Mouse (Mus musculus) intestine, embryonic 16.5 days (tissue): ENCODE results near the gene Sirt4. TPM values are rescaled to one million over a fixed set of nuclear protein-coding genes. Genes with fewer than 3 reads are reported as not detected.

Source experiments
- ATAC-seq: fragments of 200-750 bp; cut with Nextera tagmentation; 2 replicates; pipeline ENCODE4 v1.8.0; 2017; ENCODE audit warnings: moderate TSS enrichment, moderate library complexity
- H3K27ac ChIP-seq: fragments of 300-500 bp; sonication (generic); 2 replicates; pipeline ENCODE4 v1.5.1; 2014; ENCODE audit warnings: mild to moderate bottlenecking, low read length
- H3K27me3 ChIP-seq: fragments of 300-500 bp; sonication (generic); replicated peaks from 2 replicates; pipeline ENCODE4 v1.6.1; 2014; ENCODE audit warnings: low read length, control low read depth, mixed read lengths; ENCODE audit not compliant: control insufficient read depth, insufficient read depth
- H3K36me3 ChIP-seq: fragments of 300-500 bp; sonication (generic); 2 replicates; pipeline ENCODE4 v1.6.1; 2014; ENCODE audit warnings: low read length, control low read depth; ENCODE audit not compliant: control insufficient read depth, insufficient read depth
- H3K4me1 ChIP-seq: fragments of 300-500 bp; sonication (generic); 2 replicates; pipeline ENCODE4 v1.6.1; 2014; ENCODE audit warnings: low read length, control low read depth, mixed read lengths; ENCODE audit not compliant: control insufficient read depth, insufficient read depth
- H3K4me2 ChIP-seq: fragments of 300-500 bp; sonication (generic); 2 replicates; pipeline ENCODE4 v1.6.1; 2014; ENCODE audit warnings: low read depth, low read length, control low read depth
- H3K4me3 ChIP-seq: fragments of 300-500 bp; sonication (generic); 2 replicates; pipeline ENCODE4 v1.5.1; 2014; ENCODE audit warnings: mild to moderate bottlenecking, low read length
- H3K9ac ChIP-seq: fragments of 300-500 bp; sonication (generic); 2 replicates; pipeline ENCODE4 v1.6.1; 2014; ENCODE audit warnings: low read depth, low read length
- H3K9me3 ChIP-seq: fragments of 300-500 bp; sonication (generic); 2 replicates; pipeline ENCODE4 v1.6.1; 2016; ENCODE audit warnings: low read length, control low read depth; ENCODE audit not compliant: control insufficient read depth
- WGBS: fragments of 180-500 bp; shearing (Covaris S2); extraction: QIAGEN DNeasy Blood & Tissue Kit; methylation state at CpG from one replicate; pipeline ENCODE4 v1.1.7; 2014; 5-methylcytosine and 5-hydroxymethylcytosine counted together
- polyA plus RNA-seq: library from polyadenylated mRNA; unstranded; fragments of >200 nt; fragmentation: Nextera tagmentation; extraction: Ambion mirVana; gene quantifications from 2 replicates; pipeline ENCODE4 v1.2.1, GENCODE M21; 2015

The Sirt4 gene
- polyA plus RNA-seq, 1 experiment from 2014 or later, result 23.1 TPM

GRCm38 (mm10) chr5:115516908-115517307 lies 32.4 kb upstream of the Sirt4 start:
- Histone ChIP-seq H3K27ac (peak overlapping the region; percentile 27; the same call in 1 of the 2 replicates), H3K36me3 (no peaks in the 10 kb centered on the region), H3K9me3 (no peaks in the 10 kb centered on the region), H3K4me2 (no peak overlapping the region), H3K4me3 (no peak overlapping the region), H3K27me3 (no peaks in the 10 kb centered on the region), H3K9ac (no peak overlapping the region), H3K4me1 (peaks cover 52% of the 10 kb centered on the region)
- no peak for ATAC-seq
- 89% methylated on average over 7 of the region's 7 CpGs for WGBS

GRCm38 (mm10) chr5:115516081-115516907 lies 31.8 kb upstream of the Sirt4 start:
- H3K4me3 ChIP-seq, result no peak overlapping the region
- no peak overlapping the region; the same call in 1 of the 2 replicates for H3K9ac ChIP-seq
- no peaks in the 10 kb centered on the region for H3K27me3 ChIP-seq
- peaks cover 48% of the 10 kb centered on the region for H3K4me1 ChIP-seq
- H3K9me3 ChIP-seq, result no peaks in the 10 kb centered on the region
- 75% methylated on average over 32 of the region's 32 CpGs for WGBS
- ATAC-seq, result no peak
- peak overlapping the region; percentile 86 for H3K27ac ChIP-seq
- no peaks in the 10 kb centered on the region for H3K36me3 ChIP-seq
- no peak overlapping the region for H3K4me2 ChIP-seq

DNA sequence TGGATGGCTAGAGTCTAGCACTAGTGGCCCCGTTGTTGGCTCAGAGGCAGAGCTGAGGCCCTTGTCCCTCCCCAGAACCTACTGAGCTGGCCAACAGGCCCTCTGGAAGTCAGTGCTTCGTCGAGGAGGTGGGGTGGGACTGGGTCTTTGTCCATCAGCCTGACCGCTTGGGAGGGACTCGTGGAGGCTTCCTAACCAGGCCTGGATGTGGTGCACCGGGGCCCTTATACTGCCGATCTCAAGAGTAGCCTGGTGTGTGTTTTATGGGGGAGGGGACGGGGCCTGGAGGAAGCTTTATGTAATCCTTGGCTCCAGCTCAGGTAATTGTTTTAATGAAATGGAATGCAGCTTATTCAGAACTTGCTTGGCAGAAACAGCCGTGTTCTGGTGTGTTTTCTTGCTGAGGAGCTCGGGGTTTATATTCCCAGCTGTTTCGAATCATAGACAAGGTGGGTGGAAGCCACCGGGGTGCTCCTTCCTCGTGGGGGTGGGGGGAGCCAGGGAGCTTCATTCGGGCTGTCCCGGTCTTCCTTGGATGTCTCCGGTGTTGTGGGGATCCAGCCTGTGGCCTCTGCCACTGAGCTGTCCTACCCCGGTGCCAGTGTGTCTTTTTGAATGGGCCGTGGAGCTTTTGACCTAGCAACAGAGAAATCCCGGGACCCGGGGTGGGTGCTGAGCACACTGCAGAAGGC lies 30.5 kb upstream of the Sirt4 start:
- H3K27ac ChIP-seq, result peak overlapping the region; percentile 86
- H3K4me2 ChIP-seq, result peak overlapping the region; percentile 22
- peaks cover 39% of the 10 kb centered on the region for H3K4me1 ChIP-seq
- H3K9ac ChIP-seq, result peak overlapping the region; percentile 55
- H3K9me3 ChIP-seq, result no peaks in the 10 kb centered on the region
- no peaks in the 10 kb centered on the region for H3K27me3 ChIP-seq
- 0 out of 2 replicates have a peak overlapping the region, but pooled peaks have one; percentile 12 for H3K4me3 ChIP-seq
- peak; percentile 53 for ATAC-seq
- WGBS, result 35% methylated on average over 20 of the region's 20 CpGs
- H3K36me3 ChIP-seq, result no peaks in the 10 kb centered on the region

DNA sequence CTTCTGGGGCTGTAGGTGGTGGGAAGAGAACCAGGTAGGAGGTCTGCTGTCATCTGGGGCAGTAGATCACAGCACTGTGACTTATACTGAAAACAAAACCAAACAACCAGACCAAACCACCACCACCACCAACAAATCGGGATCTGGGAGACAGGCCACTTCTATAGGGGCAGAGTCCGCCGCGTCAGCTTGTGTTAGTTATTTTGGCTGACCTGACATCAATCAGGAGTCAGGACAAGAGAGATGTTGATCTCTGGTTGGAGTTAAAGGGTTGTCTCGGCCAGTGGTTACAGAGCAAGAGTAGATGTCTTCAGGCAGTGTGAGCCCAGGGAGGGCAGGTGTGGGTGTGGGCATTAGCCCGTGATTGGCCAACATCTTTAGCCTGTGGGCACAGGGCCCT lies 29.8 kb upstream of the Sirt4 start:
- Histone ChIP-seq H3K4me2 (peak overlapping the region; percentile 9; the same call in 1 of the 2 replicates), H3K36me3 (no peaks in the 10 kb centered on the region), H3K4me3 (no peak overlapping the region), H3K9ac (peak overlapping the region; percentile 34), H3K27ac (peak overlapping the region; percentile 86), H3K27me3 (no peaks in the 10 kb centered on the region), H3K4me1 (peaks cover 42% of the 10 kb centered on the region), H3K9me3 (no peaks in the 10 kb centered on the region)
- 78% methylated on average over 6 of the region's 6 CpGs for WGBS
- ATAC-seq, result 0 out of 2 replicates have a peak, but pooled peaks have one; percentile 7

- no peak overlapping the region for H3K9ac ChIP-seq
- no peak overlapping the region for H3K4me3 ChIP-seq
- H3K4me2 ChIP-seq, result no peak overlapping the region
- WGBS, result 90% methylated on average over 16 of the region's 16 CpGs
- H3K27me3 ChIP-seq, result no peaks in the 10 kb centered on the region
- no peaks in the 10 kb centered on the region for H3K9me3 ChIP-seq
- no peak overlapping the region for H3K27ac ChIP-seq
- H3K36me3 ChIP-seq, result no peaks in the 10 kb centered on the region
- H3K4me1 ChIP-seq, result peaks cover 44% of the 10 kb centered on the region
- ATAC-seq, result no peak
Observed at GRCm38 (mm10) chr5:115513721-115514120, 29.2 kb upstream of the Sirt4 start.

DNA sequence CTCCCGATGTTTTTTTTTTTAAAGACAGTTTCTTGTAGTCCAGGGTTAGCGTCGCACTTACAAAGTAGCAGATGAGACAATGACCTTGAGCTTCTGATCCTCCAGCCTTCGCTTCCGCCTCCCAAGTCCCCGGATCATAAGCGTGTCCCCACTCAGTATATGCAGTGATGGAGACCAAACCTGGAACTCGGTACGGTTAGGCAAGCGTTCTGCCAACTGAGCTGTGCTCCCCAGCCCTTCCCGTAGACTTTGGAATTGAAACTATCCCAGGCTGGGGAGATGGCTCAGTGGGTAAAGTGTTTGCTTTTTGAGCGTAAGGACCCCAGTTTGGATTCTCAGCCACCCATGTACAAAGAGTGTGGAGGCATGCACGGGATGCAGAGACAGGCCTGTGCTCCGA lies 28.7 kb upstream of the Sirt4 start:
- H3K4me1 ChIP-seq, result peaks cover 49% of the 10 kb centered on the region
- no peak overlapping the region for H3K4me3 ChIP-seq
- H3K36me3 ChIP-seq, result no peaks in the 10 kb centered on the region
- no peak overlapping the region for H3K9ac ChIP-seq
- ATAC-seq, result no peak
- no peak overlapping the region for H3K4me2 ChIP-seq
- no peaks in the 10 kb centered on the region for H3K27me3 ChIP-seq
- 93% methylated on average over 14 of the region's 14 CpGs for WGBS
- H3K9me3 ChIP-seq, result no peaks in the 10 kb centered on the region
- H3K27ac ChIP-seq, result no peak overlapping the region

DNA sequence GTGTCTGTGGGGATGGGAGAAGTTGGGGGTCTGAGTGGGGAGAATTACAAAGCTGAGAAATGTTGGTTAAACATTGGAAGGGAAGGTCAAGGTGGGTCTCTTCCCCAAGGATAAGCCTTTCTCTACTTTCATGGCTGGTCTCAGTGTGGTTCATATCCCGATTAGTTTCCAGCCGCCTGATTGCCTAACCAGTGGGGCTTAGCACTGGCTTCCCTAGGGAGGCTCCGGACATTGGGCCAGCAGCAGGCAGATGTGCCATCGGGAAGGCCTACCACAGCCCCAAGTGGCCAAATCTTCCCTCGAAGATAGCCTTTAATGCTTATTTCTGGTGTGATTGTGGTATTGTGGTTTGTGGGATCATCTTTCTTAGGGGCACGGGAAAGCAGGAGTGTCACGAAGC lies 27.9 kb upstream of the Sirt4 start:
- Histone ChIP-seq H3K4me1 (peaks cover 58% of the 10 kb centered on the region), H3K27ac (no peak overlapping the region), H3K9me3 (no peaks in the 10 kb centered on the region), H3K9ac (no peak overlapping the region), H3K4me3 (no peak overlapping the region), H3K36me3 (no peaks in the 10 kb centered on the region), H3K27me3 (no peaks in the 10 kb centered on the region), H3K4me2 (no peak overlapping the region)
- 91% methylated on average over 7 of the region's 7 CpGs for WGBS
- ATAC-seq, result no peak

GRCm38 (mm10) chr5:115509790-115510689 lies 25.5 kb upstream of the Sirt4 start:
- Histone ChIP-seq H3K4me3 (peak overlapping the region; percentile 89; the same call in 1 of the 2 replicates), H3K4me2 (peak overlapping the region; percentile 89), H3K27me3 (no peaks in the 10 kb centered on the region), H3K9ac (peak overlapping the region; percentile 96), H3K36me3 (no peaks in the 10 kb centered on the region), H3K27ac (peak overlapping the region; percentile 65), H3K4me1 (peaks cover 49% of the 10 kb centered on the region), H3K9me3 (no peaks in the 10 kb centered on the region)
- 70% methylated on average over 15 of the region's 15 CpGs for WGBS
- ATAC-seq, result no peak

GRCm38 (mm10) chr5:115509321-115509761 lies 24.8 kb upstream of the Sirt4 start:
- Histone ChIP-seq H3K36me3 (no peaks in the 10 kb centered on the region), H3K4me3 (peak overlapping the region; percentile 89), H3K9ac (peak overlapping the region; percentile 96), H3K4me1 (peaks cover 42% of the 10 kb centered on the region), H3K4me2 (peak overlapping the region; percentile 89), H3K9me3 (no peaks in the 10 kb centered on the region), H3K27ac (peak overlapping the region; percentile 65), H3K27me3 (no peaks in the 10 kb centered on the region)
- ATAC-seq, result no peak
- WGBS, result 33% methylated on average over 15 of the region's 15 CpGs
